18 mouse cellular contexts compared by ENCODE assay signal in genomic region chr10:98665936-98666505, GRCm38 (mm10).
"Had no signal": no experiment of that assay in that cellular context is flagged by ENCODE, and none has a peak within 500 bp of the region (broad histone marks: within the 10 kb centered on the region; RNA-seq: fewer than 3 reads in every experiment).

No protein-coding gene starts in this region.

- H3K9me3 ChIP-seq: liver, embryonic 15.5 days; midbrain, embryonic 10.5 days; neural tube, embryonic 13.5 days; neural tube, embryonic 15.5 days had no signal

- H3K36me3 ChIP-seq: liver, embryonic 15.5 days; midbrain, embryonic 10.5 days; neural tube, embryonic 13.5 days; neural tube, embryonic 15.5 days had no signal

- DNase-seq: lung, adult 18-20 months; lung, embryonic 14.5 days; lung, postnatal 10 days; lung, postnatal 4 days; midbrain, embryonic 14.5 days; retina, postnatal 1 day; right cerebral cortex, adult 18-20 months; right cerebral cortex, postnatal 25 days; right cerebral cortex, postnatal 4 days; thymus, adult 18-20 months; thymus, postnatal 14 days; thymus, postnatal 36 days had no signal

- H3K4me1 ChIP-seq: liver, embryonic 15.5 days; midbrain, embryonic 10.5 days; neural tube, embryonic 13.5 days; neural tube, embryonic 15.5 days had no signal

- H3K27ac ChIP-seq: liver, embryonic 15.5 days; midbrain, embryonic 10.5 days; neural tube, embryonic 13.5 days; neural tube, embryonic 15.5 days had no signal

- H3K4me3 ChIP-seq: liver, embryonic 15.5 days; midbrain, embryonic 10.5 days; myocyte; neural tube, embryonic 13.5 days; neural tube, embryonic 15.5 days had no signal

- H3K9ac ChIP-seq: liver, embryonic 15.5 days; lung, embryonic 14.5 days; neural tube, embryonic 13.5 days; neural tube, embryonic 15.5 days had no signal

- H3K4me2 ChIP-seq: liver, embryonic 15.5 days; lung, embryonic 14.5 days; neural tube, embryonic 13.5 days; neural tube, embryonic 15.5 days had no signal

- H3K27me3 ChIP-seq: liver, embryonic 15.5 days; neural tube, embryonic 13.5 days; neural tube, embryonic 15.5 days had no signal

- ATAC-seq: midbrain, embryonic 16.5 days had no signal
